Mouse (Mus musculus) forebrain, embryonic 15.5 days (tissue): ENCODE data around the gene Tfe3. TPM values are rescaled to one million over a fixed set of nuclear protein-coding genes. Genes with fewer than 3 reads are reported as not detected.
A peak's percentile ranks its signal among the peaks of the same experiment; 100 is the strongest.

Source experiments
- ATAC-seq: fragments of 200-750 bp; cut with Nextera tagmentation; replicated peaks from 2 replicates; pipeline ENCODE4 v1.8.0; 2017; ENCODE audit warnings: mild to moderate bottlenecking, moderate TSS enrichment, moderate library complexity
- H3K27ac ChIP-seq: fragments of 300-500 bp; sonication (generic); replicated peaks from 2 replicates; pipeline ENCODE4 v1.5.1; 2015; ENCODE audit warnings: mild to moderate bottlenecking, inconsistent platforms
- H3K27me3 ChIP-seq: fragments of 300-500 bp; sonication (generic); 2 replicates; pipeline ENCODE4 v1.6.1; 2015; ENCODE audit warnings: inconsistent platforms
- H3K36me3 ChIP-seq: fragments of 300-500 bp; sonication (generic); 2 replicates; pipeline ENCODE4 v1.6.1; 2015; ENCODE audit warnings: mild to moderate bottlenecking, inconsistent platforms
- H3K4me1 ChIP-seq: fragments of 300-500 bp; sonication (generic); 2 replicates; pipeline ENCODE4 v1.6.1; 2015; ENCODE audit warnings: inconsistent platforms
- H3K4me2 ChIP-seq: fragments of 300-500 bp; sonication (generic); replicated peaks from 2 replicates; pipeline ENCODE4 v1.6.1; 2015; ENCODE audit warnings: mild to moderate bottlenecking, inconsistent platforms
- H3K4me3 ChIP-seq: fragments of 300-500 bp; sonication (generic); 2 replicates; pipeline ENCODE4 v1.5.1; 2015; ENCODE audit warnings: mild to moderate bottlenecking, inconsistent platforms
- H3K9ac ChIP-seq: fragments of 300-500 bp; sonication (generic); replicated peaks from 2 replicates; pipeline ENCODE4 v1.6.1; 2015; ENCODE audit warnings: mild to moderate bottlenecking, inconsistent platforms
- H3K9me3 ChIP-seq: fragments of 300-500 bp; sonication (generic); 2 replicates; pipeline ENCODE4 v1.6.1; 2016; ENCODE audit warnings: inconsistent platforms
- WGBS: fragments of 180-500 bp; shearing (Covaris S2); methylation state at CpG from one replicate; pipeline ENCODE4 v1.1.7; 2015; ENCODE audit warnings: mixed read lengths; 5-methylcytosine and 5-hydroxymethylcytosine counted together
- polyA plus RNA-seq: library from polyadenylated mRNA; unstranded; fragments of >200 nt; fragmentation: Nextera tagmentation; extraction: Ambion mirVana; gene quantifications from 2 replicates; pipeline ENCODE4 v1.2.1, GENCODE M21; 2015

The Tfe3 gene
- polyA plus RNA-seq, 1 experiment from 2014 or later: 21.8 TPM

GRCm38 (mm10) chrX:7763631-7764393, 1.5 kb downstream of the Tfe3 start:
- ATAC-seq: peak; percentile 1; the same call in 1 of the 2 replicates
- 0 out of 2 replicates have a peak, but pooled peaks cover 5% of the 10 kb centered on the region for H3K36me3 ChIP-seq
- no peaks in the 10 kb centered on the region for H3K9me3 ChIP-seq
- no peak overlapping the region; the same call in 1 of the 2 replicates for H3K27ac ChIP-seq
- WGBS: 16% methylated on average over 21 of the region's 22 CpGs
- peaks cover 27% of the 10 kb centered on the region for H3K4me1 ChIP-seq
- no peaks in the 10 kb centered on the region for H3K27me3 ChIP-seq
- H3K9ac ChIP-seq: peak overlapping the region; percentile 56
- H3K4me3 ChIP-seq: peak overlapping the region; percentile 59
- peak overlapping the region; percentile 69 for H3K4me2 ChIP-seq

GRCm38 (mm10) chrX:7764657-7765280, 2.4 kb downstream of the Tfe3 start:
- Histone ChIP-seq H3K9ac (no peak overlapping the region), H3K27ac (no peak overlapping the region), H3K36me3 (0 out of 2 replicates have a peak, but pooled peaks cover 7% of the 10 kb centered on the region), H3K4me1 (peaks cover 27% of the 10 kb centered on the region), H3K4me3 (peak overlapping the region; percentile 59), H3K4me2 (peak overlapping the region; percentile 69), H3K9me3 (no peaks in the 10 kb centered on the region), H3K27me3 (no peaks in the 10 kb centered on the region)
- no peak for ATAC-seq
- 20% methylated on average over 9 of the region's 9 CpGs for WGBS

- H3K4me3 ChIP-seq: peak overlapping the region; percentile 59
- 0 out of 2 replicates have a peak, but pooled peaks cover 7% of the 10 kb centered on the region for H3K36me3 ChIP-seq
- no peak for ATAC-seq
- peak overlapping the region; percentile 32 for H3K9ac ChIP-seq
- WGBS: 24% methylated on average over 13 of the region's 13 CpGs
- H3K9me3 ChIP-seq: no peaks in the 10 kb centered on the region
- no peaks in the 10 kb centered on the region for H3K27me3 ChIP-seq
- H3K27ac ChIP-seq: no peak overlapping the region
- H3K4me1 ChIP-seq: peaks cover 27% of the 10 kb centered on the region
- peak overlapping the region; percentile 69 for H3K4me2 ChIP-seq
Measured at GRCm38 (mm10) chrX:7765281-7765670, 2.9 kb downstream of the Tfe3 start.

GRCm38 (mm10) chrX:7765764-7766163, 3.4 kb downstream of the Tfe3 start:
- H3K4me3 ChIP-seq: peak overlapping the region; percentile 59
- ATAC-seq: 0 out of 2 replicates have a peak, but pooled peaks have one; percentile 25
- WGBS: 19% methylated on average over 11 of the region's 11 CpGs
- H3K27me3 ChIP-seq: no peaks in the 10 kb centered on the region
- peak overlapping the region; percentile 32 for H3K9ac ChIP-seq
- peak overlapping the region; percentile 69 for H3K4me2 ChIP-seq
- no peak overlapping the region for H3K27ac ChIP-seq
- no peaks in the 10 kb centered on the region for H3K9me3 ChIP-seq
- H3K36me3 ChIP-seq: 0 out of 2 replicates have a peak, but pooled peaks cover 7% of the 10 kb centered on the region
- H3K4me1 ChIP-seq: peaks cover 27% of the 10 kb centered on the region

- Histone ChIP-seq H3K4me2 (no peak overlapping the region), H3K9me3 (no peaks in the 10 kb centered on the region), H3K27me3 (no peaks in the 10 kb centered on the region), H3K4me3 (no peak overlapping the region), H3K4me1 (peaks cover 14% of the 10 kb centered on the region), H3K9ac (no peak overlapping the region), H3K36me3 (peaks cover 9% of the 10 kb centered on the region; the same call in 1 of the 2 replicates), H3K27ac (no peak overlapping the region)
- 89% methylated on average over 7 of the region's 7 CpGs for WGBS
- ATAC-seq: no peak
Measured at GRCm38 (mm10) chrX:7769302-7770017, 7.1 kb downstream of the Tfe3 start.

- Histone ChIP-seq H3K4me3 (no peak overlapping the region), H3K27ac (no peak overlapping the region), H3K9ac (no peak overlapping the region), H3K4me1 (no peaks in the 10 kb centered on the region), H3K36me3 (peaks cover 9% of the 10 kb centered on the region; the same call in 1 of the 2 replicates), H3K4me2 (no peak overlapping the region), H3K9me3 (no peaks in the 10 kb centered on the region), H3K27me3 (no peaks in the 10 kb centered on the region)
- WGBS: 49% methylated on average over 2 of the region's 2 CpGs
- ATAC-seq: no peak
Measured at GRCm38 (mm10) chrX:7772766-7773165, 10.4 kb downstream of the Tfe3 start.

GRCm38 (mm10) chrX:7775501-7776205, 13.3 kb downstream of the Tfe3 start:
- WGBS: 75% methylated on average over 9 of the region's 9 CpGs
- Histone ChIP-seq H3K27me3 (no peaks in the 10 kb centered on the region), H3K4me2 (no peak overlapping the region), H3K4me1 (no peaks in the 10 kb centered on the region), H3K4me3 (no peak overlapping the region), H3K9ac (no peak overlapping the region), H3K36me3 (peaks cover 2% of the 10 kb centered on the region; the same call in 1 of the 2 replicates), H3K27ac (no peak overlapping the region), H3K9me3 (no peaks in the 10 kb centered on the region)
- ATAC-seq: no peak

GRCm38 (mm10) chrX:7776329-7777082, 14.1 kb downstream of the Tfe3 start:
- Histone ChIP-seq H3K27me3 (no peaks in the 10 kb centered on the region), H3K9me3 (no peaks in the 10 kb centered on the region), H3K27ac (no peak overlapping the region), H3K4me3 (no peak overlapping the region), H3K9ac (no peak overlapping the region), H3K36me3 (peaks cover 2% of the 10 kb centered on the region; the same call in 1 of the 2 replicates), H3K4me1 (no peaks in the 10 kb centered on the region), H3K4me2 (no peak overlapping the region)
- peak; percentile 70 for ATAC-seq
- WGBS: 54% methylated on average over 8 of the region's 8 CpGs

GRCm38 (mm10) chrX:7778450-7779244, 16.3 kb downstream of the Tfe3 start:
- H3K9ac ChIP-seq: no peak overlapping the region
- H3K27ac ChIP-seq: no peak overlapping the region
- H3K27me3 ChIP-seq: no peaks in the 10 kb centered on the region
- WGBS: 67% methylated on average over 7 of the region's 7 CpGs
- no peaks in the 10 kb centered on the region for H3K4me1 ChIP-seq
- H3K4me3 ChIP-seq: no peak overlapping the region
- H3K4me2 ChIP-seq: no peak overlapping the region
- no peaks in the 10 kb centered on the region for H3K9me3 ChIP-seq
- no peaks in the 10 kb centered on the region for H3K36me3 ChIP-seq
- ATAC-seq: no peak

GRCm38 (mm10) chrX:7779294-7779693, 16.9 kb downstream of the Tfe3 start:
- Histone ChIP-seq H3K27ac (no peak overlapping the region), H3K9ac (no peak overlapping the region), H3K9me3 (no peaks in the 10 kb centered on the region), H3K4me3 (no peak overlapping the region), H3K27me3 (no peaks in the 10 kb centered on the region), H3K36me3 (no peaks in the 10 kb centered on the region), H3K4me2 (no peak overlapping the region), H3K4me1 (no peaks in the 10 kb centered on the region)
- WGBS: 18% methylated on average over 3 of the region's 3 CpGs
- ATAC-seq: no peak
